Mouse (Mus musculus): Measurements from ENCODE around the gene Gm17190. TPM values are rescaled to one million over a fixed set of nuclear protein-coding genes. Genes with fewer than 3 reads are reported as not detected.
"Not testable (repeated sequence)": the region's sequence is repeated elsewhere in the genome, so short reads cannot be mapped to it uniquely, and the experiment has no call there.

Gene Gm17190
- polyA plus RNA-seq (2014; fragmentation: Nextera tagmentation; extraction: Ambion mirVana), result not detected in 2 replicates

DNA sequence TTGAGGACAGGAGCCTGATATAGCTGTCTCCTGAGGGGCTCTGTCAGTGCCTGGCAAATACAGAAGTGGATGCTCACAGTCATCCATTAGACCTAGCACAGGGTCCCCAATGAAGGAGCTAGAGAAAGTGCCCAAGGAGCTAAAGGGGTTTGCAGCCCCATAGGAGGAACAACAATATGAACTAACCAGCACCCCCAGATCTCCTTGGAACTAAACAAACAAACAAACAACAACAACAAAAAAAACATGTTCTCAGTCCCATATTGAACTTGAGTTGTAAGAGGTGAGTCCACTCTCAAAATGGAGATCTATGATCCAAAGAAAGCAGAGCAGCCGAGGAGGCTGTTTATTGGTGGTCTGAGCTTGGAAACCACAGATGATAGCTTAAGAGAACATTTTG, at the start of gene Gm17190:
TSS of gene Gm17190 (plus strand) at position 301 of the 400 bp plus-strand sequence.
- H3K9me3 ChIP-seq (ENCODE audit: control insufficient read depth, low read length); H3K4me2 ChIP-seq; H3K4me1 ChIP-seq (replicated peaks; ENCODE audit: control insufficient read depth, insufficient read depth, low read length); H3K36me3 ChIP-seq (ENCODE audit: control insufficient read depth, insufficient read depth, low read length); H3K27ac ChIP-seq (ENCODE audit: low read depth, low read length); DNase-seq (ENCODE audit: low spot score); ATAC-seq (replicated peaks; ENCODE audit: low FRiP score); H3K9ac ChIP-seq (ENCODE audit: low read depth, low read length); H3K4me3 ChIP-seq (ENCODE audit: low read depth, low read length); H3K27me3 ChIP-seq (replicated peaks; ENCODE audit: control insufficient read depth, insufficient read depth, low read length): not testable (repeated sequence)
- 74% methylated on average over 1 of the region's 1 CpGs for WGBS

DNA sequence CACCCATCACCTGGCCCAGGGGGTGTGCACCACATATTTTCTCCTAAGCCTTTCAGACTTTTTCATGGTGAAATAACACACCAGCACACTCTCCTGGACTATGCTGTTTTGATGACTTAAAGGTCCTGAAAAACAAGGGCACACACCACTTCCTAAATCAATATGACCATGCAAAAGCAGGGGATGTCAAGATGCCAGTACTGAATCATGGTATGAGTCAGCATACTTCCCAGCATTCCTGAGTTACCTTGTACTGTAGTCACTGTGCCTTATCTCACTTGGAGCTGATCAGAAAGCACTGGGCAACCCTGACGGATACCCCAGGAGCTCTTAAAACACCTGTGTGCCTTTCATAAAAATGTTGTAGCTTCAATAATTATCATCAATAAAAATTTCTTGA, 42.3 kb upstream of the Gm17190 start:
- no peak for ATAC-seq (replicated peaks; ENCODE audit: low FRiP score)
- Histone ChIP-seq H3K9ac (ENCODE audit: low read depth, low read length) (no peak overlapping the region), H3K9me3 (ENCODE audit: control insufficient read depth, low read length) (no peaks in the 10 kb centered on the region), H3K4me1 (replicated peaks; ENCODE audit: control insufficient read depth, insufficient read depth, low read length) (no peaks in the 10 kb centered on the region), H3K4me3 (ENCODE audit: low read depth, low read length) (no peak overlapping the region), H3K27me3 (replicated peaks; ENCODE audit: control insufficient read depth, insufficient read depth, low read length) (no peaks in the 10 kb centered on the region), H3K4me2 (no peak overlapping the region), H3K36me3 (ENCODE audit: control insufficient read depth, insufficient read depth, low read length) (no peaks in the 10 kb centered on the region), H3K27ac (ENCODE audit: low read depth, low read length) (no peak overlapping the region)
- 55% methylated on average over 1 of the region's 1 CpGs for WGBS
- DNase-seq (ENCODE audit: low spot score), result no peak

DNA sequence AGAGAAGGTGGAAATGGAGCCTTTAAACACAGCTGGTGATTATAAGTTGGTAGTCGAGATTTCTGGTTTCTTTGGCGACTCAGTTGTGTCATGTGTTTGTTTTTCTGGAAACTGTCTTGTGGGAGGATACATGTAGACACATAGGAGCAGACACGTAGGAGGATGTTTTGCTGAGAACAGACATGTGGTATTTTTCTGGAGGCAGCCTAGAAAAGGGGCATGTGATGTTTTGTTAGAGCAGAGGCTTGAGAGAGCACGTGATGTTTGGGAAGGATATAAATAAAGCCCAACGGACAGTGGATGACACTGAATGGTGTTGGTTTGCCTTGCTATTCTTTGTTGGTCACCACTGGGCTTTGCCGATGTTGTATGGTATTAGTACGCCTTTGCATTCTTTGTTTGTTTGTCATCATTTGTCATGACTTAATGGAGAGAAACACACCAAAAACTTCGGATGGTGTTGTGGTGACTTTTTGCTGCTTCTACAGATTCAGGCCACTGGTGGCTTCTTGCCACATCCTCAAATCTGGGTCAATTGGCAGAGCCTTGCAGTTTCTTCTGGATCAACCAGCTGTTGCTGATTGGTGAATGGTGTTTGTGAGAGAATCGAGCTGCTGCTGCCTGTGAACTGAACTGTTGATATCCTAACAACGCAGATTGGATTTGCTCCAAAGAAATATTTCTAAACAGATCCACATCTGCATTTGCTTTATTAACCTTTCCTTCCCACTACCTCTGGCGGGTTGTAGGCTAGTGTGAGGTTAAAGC, 41.4 kb upstream of the Gm17190 start:
- 78% methylated on average over 11 of the region's 11 CpGs for WGBS
- DNase-seq (ENCODE audit: low spot score), result no peak
- no peak for ATAC-seq (replicated peaks; ENCODE audit: low FRiP score)
- no peak overlapping the region for H3K4me3 ChIP-seq (ENCODE audit: low read depth, low read length)
- H3K4me1 ChIP-seq (replicated peaks; ENCODE audit: control insufficient read depth, insufficient read depth, low read length), result no peaks in the 10 kb centered on the region
- H3K9me3 ChIP-seq (ENCODE audit: control insufficient read depth, low read length), result no peaks in the 10 kb centered on the region
- H3K36me3 ChIP-seq (ENCODE audit: control insufficient read depth, insufficient read depth, low read length), result no peaks in the 10 kb centered on the region
- H3K4me2 ChIP-seq, result no peak overlapping the region
- H3K9ac ChIP-seq (ENCODE audit: low read depth, low read length), result no peak overlapping the region
- H3K27me3 ChIP-seq (replicated peaks; ENCODE audit: control insufficient read depth, insufficient read depth, low read length), result no peaks in the 10 kb centered on the region
- no peak overlapping the region for H3K27ac ChIP-seq (ENCODE audit: low read depth, low read length)

DNA sequence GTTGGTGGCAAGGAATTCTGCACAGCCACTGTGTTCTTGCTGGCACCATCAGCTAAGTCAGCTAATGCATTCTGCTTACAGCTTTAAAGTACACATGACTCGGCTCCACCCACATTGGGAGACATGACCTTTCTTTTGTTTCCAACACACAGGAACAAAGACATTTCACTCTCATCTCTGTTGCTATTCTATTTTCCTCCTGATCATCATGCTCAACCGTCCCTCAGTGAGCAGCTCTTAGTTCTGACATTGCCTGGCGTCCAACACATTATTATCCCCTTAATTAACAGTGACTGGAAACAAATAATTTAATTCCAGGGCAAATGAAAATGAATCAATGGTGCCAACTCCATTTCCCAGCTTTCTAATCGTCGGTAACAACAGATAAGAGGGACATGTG, 36.5 kb upstream of the Gm17190 start:
- no peaks in the 10 kb centered on the region for H3K4me1 ChIP-seq (replicated peaks; ENCODE audit: control insufficient read depth, insufficient read depth, low read length)
- DNase-seq (ENCODE audit: low spot score), result no peak
- H3K9ac ChIP-seq (ENCODE audit: low read depth, low read length), result no peak overlapping the region
- 62% methylated on average over 5 of the region's 5 CpGs for whole genome bisulfite sequencing
- H3K27ac ChIP-seq (ENCODE audit: low read depth, low read length), result no peak overlapping the region
- H3K27me3 ChIP-seq (replicated peaks; ENCODE audit: control insufficient read depth, insufficient read depth, low read length), result no peaks in the 10 kb centered on the region
- no peak for ATAC-seq (replicated peaks; ENCODE audit: low FRiP score)
- no peaks in the 10 kb centered on the region for H3K36me3 ChIP-seq (ENCODE audit: control insufficient read depth, insufficient read depth, low read length)
- H3K4me2 ChIP-seq, result no peak overlapping the region
- H3K9me3 ChIP-seq (ENCODE audit: control insufficient read depth, low read length), result no peaks in the 10 kb centered on the region
- no peak overlapping the region for H3K4me3 ChIP-seq (ENCODE audit: low read depth, low read length)

DNA sequence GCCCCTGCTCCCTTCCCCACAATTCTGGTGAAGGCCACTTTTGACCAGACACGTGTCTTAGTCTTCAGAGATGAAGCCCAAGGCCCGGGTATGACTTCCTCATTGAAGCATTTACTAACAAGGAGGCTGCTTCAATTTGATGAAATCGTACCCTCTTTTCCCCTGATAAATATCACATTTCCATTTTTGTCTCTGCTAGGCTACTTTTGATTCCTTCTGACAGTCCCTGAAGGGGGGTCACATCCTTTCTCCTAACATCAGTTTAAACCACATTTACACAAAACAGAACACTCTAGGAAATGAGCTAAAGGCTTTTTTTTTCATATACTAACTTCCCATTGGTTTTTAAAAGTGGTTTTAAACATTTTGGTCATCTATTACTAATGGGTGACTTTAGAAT, 29.1 kb upstream of the Gm17190 start:
- H3K4me2 ChIP-seq, result no peak overlapping the region
- 74% methylated on average over 3 of the region's 3 CpGs for WGBS
- H3K4me1 ChIP-seq (replicated peaks; ENCODE audit: control insufficient read depth, insufficient read depth, low read length), result no peaks in the 10 kb centered on the region
- H3K36me3 ChIP-seq (ENCODE audit: control insufficient read depth, insufficient read depth, low read length), result no peaks in the 10 kb centered on the region
- no peaks in the 10 kb centered on the region for H3K27me3 ChIP-seq (replicated peaks; ENCODE audit: control insufficient read depth, insufficient read depth, low read length)
- no peaks in the 10 kb centered on the region for H3K9me3 ChIP-seq (ENCODE audit: control insufficient read depth, low read length)
- no peak overlapping the region for H3K4me3 ChIP-seq (ENCODE audit: low read depth, low read length)
- DNase-seq (ENCODE audit: low spot score), result no peak
- H3K9ac ChIP-seq (ENCODE audit: low read depth, low read length), result no peak overlapping the region
- no peak overlapping the region for H3K27ac ChIP-seq (ENCODE audit: low read depth, low read length)
- no peak for ATAC-seq (replicated peaks; ENCODE audit: low FRiP score)

DNA sequence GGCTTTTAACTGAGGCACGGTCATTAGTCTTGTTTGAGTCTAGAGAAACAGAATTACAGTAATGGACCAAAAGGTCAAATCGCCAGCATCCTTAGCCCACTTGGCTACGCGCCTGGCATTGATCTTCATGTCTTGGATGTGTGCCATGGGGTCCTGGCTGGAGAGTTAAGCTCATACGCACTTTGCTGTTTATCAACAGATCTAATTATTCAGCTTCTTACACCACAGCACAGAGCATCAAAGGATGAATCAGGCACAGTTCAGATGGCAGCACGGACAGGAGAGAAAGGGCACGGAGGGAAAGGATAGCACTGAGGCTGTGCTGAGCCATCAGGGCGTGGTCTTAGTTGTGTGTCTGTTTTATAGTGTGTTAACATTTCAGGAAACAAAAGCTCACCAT, 8.3 kb upstream of the Gm17190 start:
- Histone ChIP-seq H3K27me3 (replicated peaks; ENCODE audit: control insufficient read depth, insufficient read depth, low read length) (no peaks in the 10 kb centered on the region), H3K4me2 (no peak overlapping the region), H3K9me3 (ENCODE audit: control insufficient read depth, low read length) (no peaks in the 10 kb centered on the region), H3K4me1 (replicated peaks; ENCODE audit: control insufficient read depth, insufficient read depth, low read length) (no peaks in the 10 kb centered on the region), H3K9ac (ENCODE audit: low read depth, low read length) (no peak overlapping the region), H3K4me3 (ENCODE audit: low read depth, low read length) (no peak overlapping the region), H3K27ac (ENCODE audit: low read depth, low read length) (no peak overlapping the region), H3K36me3 (ENCODE audit: control insufficient read depth, insufficient read depth, low read length) (no peaks in the 10 kb centered on the region)
- DNase-seq (ENCODE audit: low spot score) (no peak), ATAC-seq (replicated peaks; ENCODE audit: low FRiP score) (no peak)
- 74% methylated on average over 8 of the region's 8 CpGs for WGBS

DNA sequence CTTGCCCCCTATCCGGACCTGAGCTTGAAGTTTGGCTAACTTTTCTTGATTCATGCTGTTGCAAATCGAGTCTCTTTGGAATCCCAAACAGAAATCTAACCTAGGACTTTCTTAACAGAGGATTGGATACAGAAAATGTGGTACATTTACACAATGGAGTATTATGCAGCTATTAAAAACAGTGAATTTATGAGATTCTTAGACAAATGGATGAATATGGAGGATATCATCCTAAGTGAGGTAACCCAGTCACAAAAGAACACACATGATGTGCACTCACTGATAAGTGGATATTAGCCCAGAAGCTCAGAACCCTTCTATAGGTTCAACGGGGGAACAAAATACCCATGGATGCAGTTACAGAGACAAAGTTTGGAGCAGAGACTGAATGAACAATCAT, 578 bp upstream of the Gm17190 start, which contains the start of gene Gm20075:
TSS of gene Gm20075 (minus strand) at position 101 of the 400 bp plus-strand sequence.
- not testable (repeated sequence) for H3K4me1 ChIP-seq (replicated peaks; ENCODE audit: control insufficient read depth, insufficient read depth, low read length); DNase-seq (ENCODE audit: low spot score); H3K4me3 ChIP-seq (ENCODE audit: low read depth, low read length); H3K27ac ChIP-seq (ENCODE audit: low read depth, low read length); H3K9ac ChIP-seq (ENCODE audit: low read depth, low read length); ATAC-seq (replicated peaks; ENCODE audit: low FRiP score); H3K4me2 ChIP-seq; H3K27me3 ChIP-seq (replicated peaks; ENCODE audit: control insufficient read depth, insufficient read depth, low read length); H3K9me3 ChIP-seq (ENCODE audit: control insufficient read depth, low read length); H3K36me3 ChIP-seq (ENCODE audit: control insufficient read depth, insufficient read depth, low read length)
- WGBS, result 68% methylated on average over 3 of the region's 3 CpGs

DNA sequence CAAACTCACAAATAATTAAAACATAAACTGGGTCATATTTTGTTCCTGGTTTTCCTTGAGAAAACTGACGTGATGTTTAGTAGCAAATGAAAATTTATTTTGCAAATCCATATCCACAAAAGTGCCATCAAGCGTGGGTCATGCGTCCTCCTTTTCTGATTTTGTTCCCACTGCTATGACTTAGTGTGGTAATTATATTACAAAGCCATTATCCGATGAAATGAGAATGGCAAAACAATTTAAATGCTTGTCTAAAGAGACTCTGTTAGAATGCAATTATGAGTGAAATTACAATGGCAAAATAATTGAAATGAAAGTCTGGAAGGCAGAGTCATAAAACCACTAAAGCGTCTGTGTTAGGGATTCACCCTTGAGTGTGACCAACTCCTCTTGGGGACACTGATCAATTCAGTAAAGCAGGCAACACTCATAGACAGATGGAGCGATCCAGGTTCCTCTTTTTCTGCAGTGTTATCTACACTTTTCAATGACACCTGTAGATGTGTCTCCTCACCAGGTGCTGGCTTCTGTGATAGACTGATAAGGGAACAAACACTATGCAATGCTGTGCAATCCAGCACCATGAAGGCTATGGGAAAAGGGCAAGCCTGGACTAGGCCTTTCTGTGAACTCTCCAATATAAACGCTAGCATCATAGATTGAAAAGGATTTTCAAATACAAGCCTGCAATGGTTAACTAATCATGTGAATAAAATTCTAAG, 3.9 kb downstream of the Gm17190 start:
- Histone ChIP-seq H3K4me2 (no peak overlapping the region), H3K4me3 (ENCODE audit: low read depth, low read length) (no peak overlapping the region), H3K4me1 (replicated peaks; ENCODE audit: control insufficient read depth, insufficient read depth, low read length) (no peaks in the 10 kb centered on the region), H3K27me3 (replicated peaks; ENCODE audit: control insufficient read depth, insufficient read depth, low read length) (no peaks in the 10 kb centered on the region), H3K9me3 (ENCODE audit: control insufficient read depth, low read length) (no peaks in the 10 kb centered on the region), H3K9ac (ENCODE audit: low read depth, low read length) (no peak overlapping the region), H3K36me3 (ENCODE audit: control insufficient read depth, insufficient read depth, low read length) (no peaks in the 10 kb centered on the region), H3K27ac (ENCODE audit: low read depth, low read length) (no peak overlapping the region)
- DNase-seq (ENCODE audit: low spot score) (no peak), ATAC-seq (replicated peaks; ENCODE audit: low FRiP score) (no peak)
- 73% methylated on average over 7 of the region's 7 CpGs for WGBS

DNA sequence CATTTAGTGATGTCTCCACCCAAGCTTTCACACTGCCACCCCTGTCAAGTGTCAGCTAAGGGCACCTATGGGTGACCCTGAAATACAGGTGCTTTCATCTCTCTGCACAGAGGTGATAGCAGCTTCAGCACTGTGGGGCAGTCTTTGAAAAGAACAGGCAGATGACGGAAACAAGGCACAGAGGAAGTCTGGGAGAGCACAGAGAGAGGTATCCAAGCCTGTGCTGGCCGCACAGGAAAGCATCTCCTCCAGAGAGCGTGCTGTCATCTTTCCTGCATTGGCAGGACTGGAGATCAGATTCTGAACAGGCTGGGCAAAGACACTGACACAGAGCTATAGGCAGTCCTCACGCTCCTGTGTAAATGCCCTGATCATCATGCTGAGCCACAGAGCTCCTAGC, 9.1 kb downstream of the Gm17190 start:
- no peak for ATAC-seq (replicated peaks; ENCODE audit: low FRiP score)
- no peak overlapping the region for H3K27ac ChIP-seq (ENCODE audit: low read depth, low read length)
- H3K9ac ChIP-seq (ENCODE audit: low read depth, low read length), result no peak overlapping the region
- no peaks in the 10 kb centered on the region for H3K36me3 ChIP-seq (ENCODE audit: control insufficient read depth, insufficient read depth, low read length)
- no peak overlapping the region for H3K4me3 ChIP-seq (ENCODE audit: low read depth, low read length)
- WGBS, result 72% methylated on average over 4 of the region's 4 CpGs
- no peaks in the 10 kb centered on the region for H3K4me1 ChIP-seq (replicated peaks; ENCODE audit: control insufficient read depth, insufficient read depth, low read length)
- no peak for DNase-seq (ENCODE audit: low spot score)
- no peak overlapping the region for H3K4me2 ChIP-seq
- no peaks in the 10 kb centered on the region for H3K9me3 ChIP-seq (ENCODE audit: control insufficient read depth, low read length)
- no peaks in the 10 kb centered on the region for H3K27me3 ChIP-seq (replicated peaks; ENCODE audit: control insufficient read depth, insufficient read depth, low read length)

All from liver, embryonic 11.5 days (tissue).